Mouse (Mus musculus) cerebellum, adult 18-20 months (tissue): ENCODE results near the gene Ccdc40.
"Not testable (repeated sequence)": the region's sequence is repeated elsewhere in the genome, so short reads cannot be mapped to it uniquely, and the experiment has no call there.

Experiments used
- DNase-seq, 2 experiments: peaks; one replicate each; pipeline ENCODE4 v3.0.0; 2021

Ccdc40 gene

DNA sequence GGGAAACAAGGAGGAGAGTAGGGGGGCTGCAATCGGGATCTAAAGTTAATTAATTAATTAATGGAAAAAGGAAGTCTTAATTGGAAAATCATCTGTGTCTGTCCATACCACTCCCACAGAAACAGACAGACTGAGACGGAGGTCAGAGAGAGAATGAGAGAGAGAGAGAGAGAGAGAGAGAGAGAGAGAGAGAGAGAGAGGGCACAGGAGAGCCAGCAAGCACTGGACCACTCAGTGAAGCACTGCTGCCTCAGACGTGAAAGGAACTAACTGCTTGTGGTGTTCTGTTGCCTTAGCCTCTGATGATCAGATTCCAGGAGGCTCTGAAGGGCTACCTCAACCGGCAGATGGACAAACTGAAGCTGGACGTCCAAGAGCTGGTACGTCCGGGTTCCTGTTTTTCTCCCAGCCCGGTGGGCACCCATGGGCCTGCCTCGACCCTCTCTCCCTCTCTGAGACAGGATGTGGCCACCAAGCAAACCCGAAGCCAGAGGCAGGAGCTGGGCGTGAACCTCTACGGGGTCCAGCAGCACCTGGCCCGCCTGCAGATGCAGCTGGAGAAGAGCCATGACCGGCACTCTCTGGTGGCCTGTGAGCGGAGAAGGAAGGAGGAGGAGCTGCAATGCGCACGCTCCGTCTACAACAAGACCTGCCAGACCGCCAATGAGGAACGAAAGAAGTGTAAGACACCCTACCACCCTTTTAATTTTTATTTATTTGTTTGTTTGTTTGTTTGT, 9.4 kb downstream of the Ccdc40 start:
- no peak for DNase-seq

DNA sequence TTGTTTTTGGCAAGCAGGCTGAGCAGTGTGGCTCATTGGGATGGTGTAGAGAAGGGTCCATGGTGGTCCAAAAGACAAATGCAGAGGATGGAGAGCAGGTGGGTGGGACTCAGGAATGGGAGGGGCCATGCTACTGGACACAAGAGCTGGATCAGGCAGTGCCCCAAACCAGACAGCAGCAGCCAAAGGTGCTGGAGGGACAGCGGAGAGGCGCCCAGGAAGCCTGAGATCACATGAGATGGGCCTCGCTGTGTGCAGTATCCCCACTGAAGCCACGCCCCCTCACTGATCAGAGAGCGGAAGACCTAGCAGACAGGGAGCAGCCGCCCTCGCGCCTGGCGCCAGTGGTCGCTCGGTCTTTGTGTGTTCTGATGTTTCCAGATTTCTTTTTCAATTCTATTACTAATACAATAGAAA, 9.9 kb downstream of the Ccdc40 start:
- DNase-seq, result peak in 1 of 2 experiments; percentile 32

DNA sequence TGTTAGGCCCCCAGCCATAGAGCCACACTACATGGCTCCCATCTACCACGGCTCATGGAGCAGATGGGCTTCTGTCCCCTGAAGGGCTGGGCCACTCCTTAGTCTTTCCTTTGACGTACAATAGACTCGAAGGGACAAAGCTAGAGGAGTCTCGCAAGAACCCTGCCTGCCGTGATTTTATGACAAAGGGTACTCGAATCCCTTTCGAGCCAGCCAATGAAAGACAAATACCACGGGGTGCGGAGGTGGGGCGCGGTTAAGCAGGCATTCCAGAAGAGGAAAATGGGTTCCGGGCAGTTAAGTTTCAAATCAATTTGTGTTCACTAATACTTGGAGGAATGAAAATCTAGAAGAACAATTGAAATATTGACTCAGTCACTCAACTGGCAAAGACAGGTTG, 11.1 kb downstream of the Ccdc40 start:
- no peak for DNase-seq

DNA sequence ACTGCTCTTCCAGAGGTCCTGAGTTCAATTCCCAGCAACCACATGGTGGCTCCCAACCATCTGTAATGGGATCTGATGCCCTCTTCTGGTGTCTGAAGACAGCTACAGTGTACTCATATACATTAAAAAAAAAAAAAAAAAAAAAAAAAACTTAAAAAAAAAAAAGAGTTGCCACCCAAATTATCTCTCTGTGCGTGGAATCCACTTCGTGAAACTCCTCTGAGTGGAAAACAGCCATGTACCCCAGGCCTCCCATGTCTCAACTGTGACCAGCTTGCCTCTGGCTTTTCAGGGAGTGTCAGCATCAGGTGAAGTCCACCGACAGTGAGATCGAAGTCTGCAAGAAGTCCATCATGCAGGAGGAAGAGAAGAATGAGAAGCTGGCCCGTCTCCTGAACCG, 17.2 kb downstream of the Ccdc40 start:
- DNase-seq, result not testable (repeated sequence)

DNA sequence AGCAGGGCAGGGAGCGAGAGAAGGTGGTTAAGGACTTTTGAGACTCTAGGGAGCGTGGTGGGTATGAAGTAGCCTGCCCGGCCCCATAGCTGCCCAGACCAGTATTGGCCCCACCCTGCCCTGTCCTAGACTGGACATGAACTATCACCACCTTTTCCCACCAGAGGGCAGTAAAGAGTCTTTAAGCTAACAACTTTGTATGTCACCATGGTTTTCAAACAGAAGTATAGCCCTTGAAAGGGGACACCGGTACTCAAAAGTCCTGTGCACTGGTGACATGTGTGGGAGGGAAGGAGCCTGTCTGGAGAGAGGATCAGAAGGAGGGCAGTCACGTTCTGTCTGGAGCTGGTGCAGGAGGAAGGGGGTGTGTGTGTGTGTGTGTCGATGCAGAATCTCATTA, 20.6 kb downstream of the Ccdc40 start:
- DNase-seq, result peak; percentile 82 to 84

DNA sequence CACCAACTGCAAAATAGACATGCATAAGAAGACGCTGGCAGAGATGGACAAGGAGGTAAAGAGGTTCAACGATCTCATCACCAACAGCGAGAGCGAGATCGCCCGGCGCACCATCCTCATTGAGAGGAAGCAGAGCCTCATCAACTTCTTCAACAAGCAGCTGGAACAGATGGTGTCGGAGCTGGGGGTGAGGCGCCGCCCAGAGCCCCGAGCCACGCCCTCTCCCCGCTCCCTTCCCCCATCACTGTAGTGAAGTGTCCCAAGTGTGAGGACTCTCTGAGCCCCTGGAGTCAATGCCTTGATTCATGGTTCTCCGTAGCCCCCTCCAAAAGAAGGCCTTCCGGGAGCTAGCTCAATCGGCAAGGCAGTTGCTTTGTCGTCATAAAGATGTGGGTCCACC, 22.6 kb downstream of the Ccdc40 start:
- no peak for DNase-seq

DNA sequence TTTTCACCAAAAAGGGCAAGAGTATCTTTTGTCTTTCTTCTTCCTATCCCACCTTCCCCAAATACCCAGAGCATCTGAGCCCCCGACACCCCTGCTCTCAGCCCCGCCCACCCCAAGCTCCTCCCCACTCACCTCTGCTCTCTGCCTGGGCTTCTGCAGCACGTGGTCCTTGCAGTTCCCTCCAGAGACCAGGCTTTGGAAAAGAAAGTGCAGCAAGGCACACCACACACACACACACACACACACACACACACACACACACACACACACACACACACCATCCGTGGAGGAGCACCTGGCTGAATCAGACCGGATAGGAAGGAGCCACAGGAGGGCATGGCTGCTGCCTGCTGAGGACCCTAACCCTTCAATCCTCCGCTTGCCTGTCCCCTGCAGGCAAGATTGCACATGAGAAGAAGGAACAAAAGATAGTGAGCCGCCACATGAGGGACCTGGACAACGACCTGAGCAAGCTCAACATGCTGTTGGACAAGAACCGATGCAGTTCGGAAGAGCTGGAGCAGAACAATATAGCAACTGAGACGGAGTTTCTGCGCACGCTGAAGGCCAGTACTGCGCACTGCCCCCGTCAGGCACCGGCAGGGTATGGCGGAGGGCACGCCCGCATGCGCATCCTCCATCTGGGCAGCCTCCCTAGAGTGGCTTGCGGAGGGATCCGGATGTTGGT, 24.6 kb downstream of the Ccdc40 start:
- peak; percentile 64 to 65 for DNase-seq

DNA sequence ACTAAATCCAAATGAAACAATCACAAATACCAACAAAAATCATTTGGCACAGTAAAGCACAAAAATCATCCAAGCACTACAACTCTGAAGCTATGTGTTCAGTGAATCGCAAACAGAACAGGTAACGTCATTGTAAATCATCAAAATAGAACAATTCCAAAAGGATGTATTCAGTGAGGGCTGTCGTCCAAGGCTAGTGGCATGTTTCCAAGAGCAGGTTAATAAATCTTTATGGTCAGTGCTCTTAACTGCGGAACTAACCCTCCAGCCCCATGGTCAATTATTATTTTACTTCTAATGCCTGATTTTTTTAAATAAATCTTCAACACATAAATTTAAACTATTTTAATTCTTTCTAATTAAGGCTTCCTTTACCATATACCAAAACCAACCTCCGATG, 28.2 kb downstream of the Ccdc40 start:
- not testable (repeated sequence) for DNase-seq

DNA sequence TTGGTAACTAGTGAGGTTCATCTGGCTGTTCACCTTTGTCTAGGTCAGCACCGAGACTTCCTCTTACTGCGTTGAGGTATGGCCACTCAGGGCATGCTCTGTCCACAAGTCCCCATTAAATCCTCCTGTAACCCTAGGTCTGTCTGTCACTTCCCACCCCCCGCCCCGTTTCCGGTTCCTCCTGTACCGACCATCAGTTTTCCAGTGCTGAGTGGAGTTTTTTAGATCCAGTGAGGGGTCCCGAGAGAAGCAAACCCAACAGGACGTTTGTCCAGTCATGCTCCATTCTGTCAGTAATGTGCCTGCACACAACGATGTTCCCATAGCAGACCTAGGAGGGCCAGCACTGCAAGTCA, 29.8 kb downstream of the Ccdc40 start:
- DNase-seq, result no peak

DNA sequence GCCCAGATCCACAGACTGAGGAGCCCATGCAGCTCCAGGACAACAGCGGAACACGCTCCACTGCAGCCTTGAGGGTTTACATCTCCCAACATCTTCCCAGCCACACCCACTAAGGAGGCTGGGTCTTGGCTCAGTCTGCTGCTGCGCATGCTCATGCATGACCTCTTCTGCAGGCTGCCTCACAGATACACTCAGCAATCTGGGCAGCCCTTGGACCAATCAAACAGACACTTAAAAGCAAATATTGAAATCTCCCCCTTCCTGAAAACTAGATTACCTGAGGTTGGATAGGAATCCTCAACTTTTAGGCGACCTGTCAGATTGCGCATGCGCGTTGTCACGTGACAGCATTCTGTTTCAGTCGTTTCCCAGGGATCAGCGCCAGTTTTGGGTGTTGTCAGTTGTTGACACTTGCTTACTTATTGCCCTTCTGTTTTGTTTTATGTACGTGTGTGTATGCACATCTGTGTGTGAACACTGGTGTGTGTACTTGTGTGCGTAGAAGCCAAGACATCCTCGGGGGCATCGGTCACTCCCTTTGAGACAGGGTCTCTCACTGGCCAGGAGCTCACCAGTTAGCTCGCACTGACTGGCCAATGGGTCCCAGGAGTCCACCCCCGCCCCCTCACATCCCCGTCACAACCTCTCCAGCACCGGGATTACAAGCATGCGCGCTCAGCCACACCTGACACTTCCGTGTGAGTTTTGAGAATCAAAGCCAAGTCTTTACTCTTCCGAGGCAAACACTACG, 30.4 kb downstream of the Ccdc40 start:
- peak; percentile 64 to 72 for DNase-seq

DNA sequence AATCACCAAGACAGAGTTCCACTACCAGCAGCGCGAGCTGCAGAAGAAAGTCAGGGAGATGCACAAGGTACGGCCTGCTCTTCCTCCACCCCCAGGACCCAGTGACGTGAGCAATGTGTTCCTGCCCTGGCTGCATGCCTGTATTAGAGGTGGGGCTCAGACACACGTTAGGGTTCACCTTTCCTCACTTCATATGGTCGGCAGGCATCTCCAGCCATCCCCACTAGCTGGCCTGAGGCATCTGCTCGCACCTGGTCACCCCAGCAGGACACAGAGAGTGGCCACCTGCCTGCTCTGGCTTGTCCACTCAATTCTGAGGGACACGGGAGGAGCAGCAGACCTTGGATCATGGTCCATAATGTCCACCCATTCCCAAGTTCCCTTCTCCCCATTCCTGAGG, 31.6 kb downstream of the Ccdc40 start:
- DNase-seq, result peak; percentile 51 to 52

DNA sequence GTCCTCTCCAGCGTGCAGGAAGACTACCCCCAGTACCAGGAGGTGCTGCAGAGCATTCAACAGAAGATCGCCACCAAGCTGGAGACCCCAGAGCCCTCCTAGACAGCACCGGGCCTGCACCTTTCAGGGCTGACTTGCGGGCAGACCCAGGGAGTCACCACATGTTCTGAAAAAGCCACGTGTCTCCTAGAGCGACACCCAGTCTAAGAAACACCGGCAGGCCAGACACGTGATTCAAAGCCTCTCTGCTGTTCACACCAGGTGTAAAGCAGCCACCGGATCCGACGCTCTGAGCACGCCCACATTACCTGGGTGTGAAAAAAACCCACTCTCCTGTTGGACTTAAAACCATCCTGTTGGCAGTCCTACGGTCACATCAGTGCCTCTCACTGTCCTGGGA, 36.0 kb downstream of the Ccdc40 start:
- DNase-seq, result no peak

DNA sequence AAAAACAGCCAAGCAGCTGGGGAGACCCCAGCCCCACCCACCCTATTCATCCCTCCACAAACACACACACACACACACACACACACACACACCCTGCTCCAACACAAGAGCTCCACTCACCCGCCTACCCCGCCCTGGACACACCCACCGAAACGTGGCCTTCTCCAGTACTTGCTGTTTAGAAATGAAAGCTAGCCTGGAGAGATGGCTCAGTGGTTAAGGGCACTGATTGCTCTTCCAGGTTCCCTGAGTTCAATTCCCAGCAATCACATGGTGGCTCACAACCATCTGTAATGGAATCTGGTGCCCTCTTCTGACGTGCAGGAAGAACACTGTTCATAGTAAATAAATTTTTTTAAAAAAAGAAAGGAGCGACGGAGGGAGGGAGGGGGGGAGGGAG, 37.4 kb downstream of the Ccdc40 start:
- DNase-seq, result no peak

DNA sequence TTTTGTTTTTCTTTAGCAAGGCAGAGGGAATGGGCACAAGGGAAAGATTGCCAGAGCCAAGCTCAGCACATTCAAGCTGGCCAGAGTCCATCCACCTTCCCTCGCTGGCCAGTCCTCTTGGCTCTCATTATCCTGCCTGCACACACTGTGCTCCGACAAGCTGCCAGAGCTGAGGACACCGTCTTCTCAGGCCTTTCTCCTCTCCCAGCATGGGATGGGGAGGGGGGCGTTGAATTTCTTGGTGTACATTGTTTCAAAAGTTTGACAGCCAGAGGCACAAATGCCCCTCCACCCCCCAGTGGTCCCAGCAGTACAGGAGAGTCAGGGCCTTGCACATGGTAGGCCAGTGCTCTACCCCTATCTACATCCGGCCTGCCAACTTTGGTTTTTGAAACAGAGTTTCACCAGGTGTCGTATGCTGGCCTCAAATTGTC, 38.9 kb downstream of the Ccdc40 start:
- DNase-seq, result peak; percentile 84 to 86

DNA sequence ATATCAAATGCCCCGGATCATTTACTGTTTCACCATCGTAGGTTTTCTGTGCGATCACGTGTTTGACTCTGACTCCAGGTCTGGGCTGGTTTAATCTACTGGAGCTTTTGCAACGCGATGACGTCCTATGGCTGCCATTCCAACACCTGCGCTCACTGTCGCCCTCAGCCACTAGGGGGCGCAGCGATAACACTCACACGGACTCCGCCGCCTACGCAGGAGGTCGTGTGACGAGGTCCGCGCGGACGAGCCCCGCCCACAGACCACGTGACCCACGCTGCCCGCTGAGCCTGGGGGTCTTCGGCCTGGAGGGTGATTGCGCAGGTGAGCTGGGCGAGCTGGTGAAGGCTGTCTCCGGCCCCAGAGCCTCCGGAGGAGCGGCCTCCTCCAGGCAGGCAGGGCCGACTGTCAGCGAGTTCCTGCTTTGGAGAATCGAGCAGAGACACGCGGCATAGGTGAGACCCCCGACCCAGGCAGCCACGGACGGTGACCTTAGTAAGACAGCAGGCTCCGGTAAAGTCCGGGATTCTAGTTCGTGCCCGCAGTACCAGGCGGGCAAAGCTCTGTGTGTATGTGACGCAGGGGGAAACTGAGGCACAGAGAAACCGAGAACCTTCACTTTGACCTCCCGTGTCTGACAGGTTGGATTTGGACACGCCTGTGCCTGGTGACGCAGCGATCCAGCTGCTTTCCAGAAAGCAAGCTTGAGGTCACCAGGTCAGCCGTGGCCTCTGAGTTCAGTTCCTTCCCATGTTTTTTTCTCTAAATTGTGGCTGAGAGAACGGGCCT, 39.6 kb downstream of the Ccdc40 start, which contains the start of gene Gaa:
Gaa (plus strand) TSS at position 120 of the 789 bp plus-strand sequence.
- DNase-seq, result peak; percentile 96 to 99

DNA sequence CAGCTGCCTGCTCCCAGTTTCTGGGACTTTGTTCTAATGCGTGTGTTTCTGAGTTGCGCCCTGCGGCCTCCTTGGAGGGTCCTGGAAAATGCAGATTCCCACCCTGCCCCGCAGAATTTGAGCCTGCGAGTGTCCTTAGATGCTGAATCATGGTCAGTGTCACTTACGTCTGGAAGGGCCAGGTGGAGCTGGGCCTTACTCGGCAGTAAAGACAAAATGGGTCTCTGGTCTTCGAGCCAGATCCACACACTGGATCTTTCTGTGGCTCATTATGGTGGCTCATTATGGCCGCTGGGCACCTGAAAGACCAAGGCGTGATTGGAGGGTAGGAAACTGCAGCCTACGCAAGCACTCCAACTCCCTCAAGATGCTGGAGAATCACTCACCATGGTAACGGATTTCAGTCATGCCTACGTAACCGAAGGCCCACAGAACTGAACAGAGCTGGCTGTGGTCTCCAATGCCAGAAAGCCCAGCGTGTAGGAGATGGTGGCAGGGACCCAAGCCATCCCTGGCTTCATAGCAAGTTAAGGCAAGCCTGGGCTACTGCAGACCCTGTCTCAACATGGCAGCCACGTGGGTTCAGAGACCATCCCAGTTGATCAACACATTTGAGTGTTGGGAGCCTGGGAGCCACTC, 40.3 kb downstream of the Ccdc40 start:
- DNase-seq, result peak in 1 of 2 experiments; percentile 35

DNA sequence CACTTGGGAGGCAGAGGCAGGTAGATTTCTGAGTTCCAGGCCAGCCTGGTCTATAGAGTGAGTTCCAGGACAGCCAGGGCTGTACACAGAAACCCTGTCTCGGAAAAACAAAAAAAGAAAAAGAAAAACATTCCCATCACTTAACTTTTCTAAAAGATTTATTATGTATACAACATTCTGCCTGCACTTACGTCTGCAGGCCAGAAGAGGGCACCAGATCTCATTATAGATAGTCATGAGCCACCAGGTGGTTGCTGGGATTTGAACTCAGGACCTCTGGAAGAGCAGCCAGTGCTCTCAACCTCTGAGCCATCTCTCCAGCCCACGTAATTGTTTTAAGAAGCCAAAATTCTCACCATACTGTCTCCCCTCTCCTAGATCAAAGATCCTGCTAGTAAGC, 44.1 kb downstream of the Ccdc40 start:
- not testable (repeated sequence) for DNase-seq

DNA sequence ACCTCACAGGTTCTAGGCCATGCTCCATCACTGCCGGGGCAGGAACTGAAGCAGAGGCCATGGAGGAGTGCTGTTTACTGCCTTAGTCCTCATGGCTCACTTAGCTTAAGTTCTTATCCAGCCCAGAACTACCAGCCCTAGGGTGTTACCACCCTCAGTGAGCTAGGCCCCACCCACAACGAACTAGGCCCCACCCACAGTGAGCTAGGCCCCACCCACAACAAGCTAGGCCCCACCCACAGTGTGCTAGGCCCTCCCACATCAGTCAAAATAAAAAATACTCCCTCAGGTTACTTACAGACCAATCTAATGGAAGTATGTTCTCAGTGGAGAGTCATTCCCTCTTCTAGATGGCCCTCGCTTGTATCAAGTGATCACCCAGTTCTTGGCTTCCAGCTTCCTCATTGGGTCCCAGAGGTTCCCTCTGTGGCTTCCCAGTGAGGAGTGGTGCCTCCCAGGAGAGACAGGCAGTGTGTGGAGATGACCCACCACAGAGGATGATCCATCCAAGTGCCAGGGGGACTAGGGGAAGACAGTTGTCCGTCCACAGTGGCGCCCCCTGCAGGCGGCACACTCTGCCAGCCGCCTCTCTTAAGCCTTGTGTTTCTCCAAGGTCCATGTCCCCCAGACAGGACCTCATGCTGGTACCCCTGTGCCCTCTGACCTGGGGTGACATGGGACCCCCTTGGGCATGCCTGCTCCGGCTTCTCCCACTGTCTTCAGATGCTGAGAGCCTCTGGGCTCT, 45.0 kb downstream of the Ccdc40 start:
- DNase-seq, result no peak

DNA sequence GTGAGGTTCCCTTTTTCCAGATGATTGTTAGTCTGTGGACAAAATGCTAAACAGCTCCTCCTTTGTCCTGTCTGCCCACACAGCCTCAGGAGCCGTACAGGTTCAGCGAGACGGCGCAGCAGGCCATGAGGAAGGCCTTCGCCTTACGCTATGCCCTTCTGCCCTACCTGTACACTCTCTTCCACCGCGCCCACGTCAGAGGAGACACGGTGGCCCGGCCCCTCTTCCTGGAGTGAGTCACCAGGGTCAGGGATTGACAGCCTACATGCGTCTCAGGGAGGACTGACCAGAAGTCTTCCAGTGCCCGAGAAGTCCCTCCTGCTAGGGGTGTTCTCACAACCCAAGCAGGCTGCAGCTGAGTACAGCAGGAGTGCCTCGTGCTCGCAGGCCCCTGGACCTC, 52.7 kb downstream of the Ccdc40 start:
- DNase-seq, result no peak

DNA sequence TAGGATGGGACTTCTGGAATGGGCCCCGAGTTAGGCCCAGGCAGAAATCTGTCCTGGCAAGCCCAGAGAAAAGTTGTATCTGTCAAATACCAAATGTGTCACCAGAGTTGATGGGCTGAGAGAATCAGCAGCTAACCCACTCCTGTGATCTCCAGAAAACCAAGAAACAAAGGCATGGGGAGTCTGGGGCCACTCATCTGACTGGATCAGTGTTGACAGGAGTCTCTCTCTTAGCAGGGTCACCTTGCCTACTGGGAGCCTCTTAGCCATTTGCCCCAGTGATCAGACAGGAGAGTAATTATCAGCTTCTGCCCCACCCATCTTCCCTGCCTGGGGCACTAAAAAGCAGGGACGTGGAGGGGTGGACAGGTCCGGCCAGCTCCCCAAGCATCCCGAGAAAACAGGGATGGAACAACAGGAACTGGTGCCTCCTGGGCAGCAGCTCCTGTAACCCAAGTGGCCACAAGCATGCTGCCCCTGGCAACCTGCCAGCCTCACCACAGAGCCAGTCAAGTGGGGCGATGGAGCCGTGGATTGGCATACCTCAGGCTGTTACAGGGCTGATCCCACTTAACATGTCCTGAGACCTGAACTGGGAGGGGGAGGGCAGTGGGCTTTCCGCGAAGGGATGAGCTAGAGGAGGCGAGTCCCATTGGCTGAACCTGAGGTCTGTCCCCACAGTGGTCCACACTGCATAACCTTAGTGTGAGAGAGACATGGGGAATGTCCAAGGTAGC, 57.6 kb downstream of the Ccdc40 start:
- DNase-seq, result peak; percentile 41 to 56
